Mouse (Mus musculus) cerebellum, adult 9-10 months (tissue): ENCODE measurements at regions not wholly inside any gene's neighbourhood (a gene's known extent, or its start where the extent isn't known, plus 50 kb on each side); places are given as distances from the start of the nearest gene placed in this dataset.
"Not testable (repeated sequence)": the region's sequence is repeated elsewhere in the genome, so short reads cannot be mapped to it uniquely, and the experiment has no call there.

Experiments used
- DNase-seq: peaks from one replicate; pipeline ENCODE4 v3.0.0; 2022

DNA sequence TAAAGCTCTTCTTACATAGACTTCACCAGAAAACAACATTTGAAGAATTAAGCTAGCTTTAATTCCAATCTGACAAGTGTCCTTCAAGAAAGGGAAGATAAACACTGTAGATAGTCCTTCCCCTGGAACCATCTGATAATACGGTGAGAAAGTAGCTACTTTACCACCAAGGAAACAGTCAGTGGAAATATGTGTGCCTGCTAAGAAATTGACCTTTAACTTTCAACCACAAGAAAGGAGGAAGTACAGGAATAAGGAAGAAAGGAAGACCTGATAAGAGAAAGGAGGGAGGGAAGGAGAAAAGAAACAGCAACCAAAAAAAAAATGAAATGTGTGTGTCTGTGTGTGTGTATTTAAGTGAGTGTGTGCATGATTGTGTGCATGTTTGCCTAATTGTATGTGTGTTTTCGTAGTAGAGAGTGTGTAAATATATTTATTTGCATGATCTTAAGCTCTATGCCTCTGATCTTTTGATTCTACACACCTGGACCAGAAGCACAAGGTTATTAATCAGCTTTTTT is 831.3 kb downstream of the Pla2g4a start:
- DNase-seq: no peak

DNA sequence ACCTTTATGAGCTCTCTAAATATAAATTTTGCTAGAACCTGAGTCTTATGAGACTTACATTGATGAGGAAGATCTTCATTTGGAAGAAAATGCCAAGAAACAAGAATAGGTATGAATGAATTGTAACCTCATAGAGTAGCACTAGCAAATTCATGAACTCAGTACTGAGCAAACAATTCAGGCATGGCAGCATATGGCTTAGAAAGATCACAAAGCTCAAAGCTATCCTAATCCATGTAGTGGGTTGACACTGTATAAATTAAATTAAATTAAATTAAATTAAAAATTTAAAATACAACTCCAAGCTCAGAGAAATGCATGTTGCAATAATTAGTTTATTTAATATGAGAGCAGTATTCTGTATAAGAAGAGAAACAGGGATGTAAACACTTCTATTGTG is 832.0 kb downstream of the Pla2g4a start:
- DNase-seq: no peak

- DNase-seq: no peak
Observed at GRCm38 (mm10) chr1:149127709-149128108, 833.4 kb downstream of the Pla2g4a start.

DNA sequence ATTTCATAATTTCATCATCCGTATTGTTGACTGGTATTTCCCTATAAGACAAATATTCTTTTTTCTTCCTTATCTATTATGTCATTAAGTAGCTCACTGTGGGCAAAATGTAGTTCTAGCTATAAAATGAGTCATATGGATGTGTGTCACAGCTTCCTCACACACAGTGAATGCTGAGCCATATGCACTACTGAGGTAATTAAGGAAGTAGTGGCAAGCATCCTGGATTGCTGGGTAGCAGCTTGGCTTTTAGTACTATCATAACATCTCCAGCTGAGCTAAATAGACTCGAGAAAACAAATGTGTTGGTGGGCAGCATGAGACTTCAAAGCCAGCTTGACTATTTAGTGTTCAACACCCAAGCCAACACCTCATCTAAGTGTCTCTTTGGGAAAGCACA is 857.7 kb downstream of the Pla2g4a start:
- no peak for DNase-seq

- no peak for DNase-seq
Observed at GRCm38 (mm10) chr1:149097426-149097825, 863.7 kb downstream of the Pla2g4a start.

- no peak for DNase-seq
Observed at GRCm38 (mm10) chr1:149074681-149075080, 886.4 kb downstream of the Pla2g4a start.

GRCm38 (mm10) chr1:149069570-149069969 is 891.5 kb downstream of the Pla2g4a start:
- DNase-seq: no peak

- DNase-seq: not testable (repeated sequence)
Observed at GRCm38 (mm10) chr1:149063011-149063410, 898.1 kb downstream of the Pla2g4a start.

- DNase-seq: no peak
Observed at GRCm38 (mm10) chr1:149038188-149038967, 922.7 kb downstream of the Pla2g4a start.

GRCm38 (mm10) chr1:149028316-149028715 is 932.8 kb downstream of the Pla2g4a start:
- no peak for DNase-seq

- DNase-seq: no peak
Observed at GRCm38 (mm10) chr1:149021734-149022133, 939.4 kb downstream of the Pla2g4a start.

DNA sequence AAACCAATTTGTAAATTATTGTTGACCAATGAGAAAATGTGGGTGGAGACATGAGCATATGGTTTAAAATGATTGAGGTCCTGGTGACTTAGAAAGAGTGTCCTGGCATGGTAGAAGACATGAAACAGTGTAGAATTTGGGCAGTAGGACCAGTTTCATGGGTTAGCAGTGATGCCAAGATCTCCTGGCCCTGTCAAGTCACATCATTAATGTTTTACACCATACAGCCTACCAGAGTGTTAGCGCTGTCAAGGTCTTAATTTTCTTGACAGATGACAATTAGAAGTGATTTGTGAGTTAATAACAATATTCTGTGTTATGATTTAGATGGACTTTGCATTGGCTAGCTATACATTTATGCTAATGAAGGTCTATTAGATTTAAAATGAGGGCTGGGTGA is 939.8 kb downstream of the Pla2g4a start:
- no peak for DNase-seq

DNA sequence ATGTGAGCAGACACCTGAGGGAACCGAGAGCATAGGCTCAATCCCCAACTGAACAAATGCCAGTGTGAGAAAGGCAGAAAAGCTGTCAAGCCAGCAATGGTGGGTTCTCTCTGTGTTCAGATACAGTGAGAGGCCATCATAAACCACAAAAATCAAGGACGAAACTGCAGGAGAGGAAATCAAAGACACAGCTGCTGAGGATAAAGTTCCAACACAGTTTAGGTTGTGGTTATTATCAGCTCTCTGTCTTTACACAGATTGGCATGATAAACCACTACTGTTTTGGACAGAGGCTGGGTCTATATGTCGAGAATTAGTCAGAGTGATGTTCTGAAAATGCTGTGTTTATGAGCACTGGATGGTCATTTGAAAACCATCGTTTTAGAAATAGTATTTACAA is 946.5 kb downstream of the Pla2g4a start:
- no peak for DNase-seq

DNA sequence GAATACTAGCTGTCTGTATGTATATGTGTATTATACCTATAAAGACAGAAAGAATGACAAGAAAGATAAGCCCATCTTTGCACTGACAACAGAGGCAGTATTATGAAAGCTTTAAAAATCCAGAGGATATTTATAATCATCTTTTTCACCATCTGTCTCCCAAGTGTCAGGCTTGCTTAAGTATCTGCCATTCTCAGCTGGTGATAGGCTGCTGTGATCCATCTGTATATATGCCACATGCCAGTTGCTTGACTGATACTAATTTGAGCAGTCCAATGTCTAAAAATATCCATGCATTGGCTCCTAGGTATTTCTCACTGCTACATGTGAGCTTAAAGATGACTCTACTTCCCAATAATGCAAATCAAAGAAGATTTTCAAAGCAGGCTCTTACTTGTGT is 950.3 kb downstream of the Pla2g4a start:
- no peak for DNase-seq

- no peak for DNase-seq
Observed at GRCm38 (mm10) chr1:149000092-149000491, 961.0 kb downstream of the Pla2g4a start.

GRCm38 (mm10) chr1:148993586-148993985 is 967.5 kb downstream of the Pla2g4a start:
- DNase-seq: peak; percentile 5

GRCm38 (mm10) chr1:148977377-148977776 is 983.7 kb downstream of the Pla2g4a start:
- DNase-seq: no peak

- no peak for DNase-seq
Observed at GRCm38 (mm10) chr1:148965358-148965757, 995.7 kb downstream of the Pla2g4a start.

GRCm38 (mm10) chr1:148934366-148934765 is 1026.7 kb downstream of the Pla2g4a start:
- no peak for DNase-seq

GRCm38 (mm10) chr1:148924506-148924905 is 1036.6 kb downstream of the Pla2g4a start:
- DNase-seq: no peak

DNA sequence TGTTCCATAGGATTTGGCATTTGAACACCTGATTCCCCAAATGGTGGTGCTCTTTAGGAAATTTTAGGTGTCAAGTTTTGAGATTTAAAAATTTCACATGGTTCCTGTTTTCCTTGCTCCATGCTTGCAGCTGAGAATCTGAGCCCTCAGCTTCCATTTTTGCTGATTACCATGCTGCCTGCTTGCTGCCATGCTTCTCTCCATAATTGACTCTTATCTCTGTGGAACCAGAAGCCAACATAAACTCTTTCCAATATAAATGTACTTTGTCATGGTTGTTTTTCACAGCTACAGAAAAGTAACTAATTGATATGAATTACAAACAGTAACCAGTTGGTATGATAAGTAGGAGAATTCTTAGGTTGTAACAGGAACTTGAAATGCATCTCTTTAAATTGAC is 1044.0 kb downstream of the Pla2g4a start:
- DNase-seq: no peak

GRCm38 (mm10) chr1:148912819-148913218 is 1048.3 kb downstream of the Pla2g4a start:
- DNase-seq: no peak

- DNase-seq: no peak
Observed at GRCm38 (mm10) chr1:148904067-148904466, 1057.0 kb downstream of the Pla2g4a start.

- no peak for DNase-seq
Observed at GRCm38 (mm10) chr1:148903093-148903492, 1058.0 kb downstream of the Pla2g4a start.
